15 mouse cellular contexts compared by ENCODE assay signal in the genomic region with DNA sequence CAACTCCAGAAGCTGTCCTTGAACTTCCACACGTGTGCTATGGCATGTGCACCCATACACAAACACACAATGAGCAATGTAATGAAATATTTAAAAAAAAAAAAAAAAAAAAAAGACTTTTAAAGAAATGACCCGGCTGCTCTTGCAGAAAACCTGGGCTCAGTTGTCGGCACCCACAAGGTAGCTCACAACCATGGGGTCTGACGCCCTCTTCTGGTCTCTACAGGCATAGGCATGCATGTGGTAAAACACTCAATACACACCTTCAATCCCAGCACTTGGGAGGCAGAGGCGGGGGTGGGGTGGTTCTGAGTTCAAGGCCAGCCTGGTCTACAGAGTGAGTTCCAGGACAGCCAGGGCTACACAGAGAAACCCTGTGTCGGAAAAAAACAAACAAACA. TPM values are rescaled to one million over a fixed set of nuclear protein-coding genes. Genes with fewer than 3 reads are reported as not detected.
A peak's percentile ranks its signal among the peaks of the same experiment; 100 is the strongest.
DNase-seq lines count a peak whose midpoint lies in the region; ATAC-seq and TF ChIP-seq lines count a peak whose summit lies in the region.
"Had no signal": no experiment of that assay in that cellular context is flagged by ENCODE, and none has a peak within 500 bp of the region (broad histone marks: within the 10 kb centered on the region; RNA-seq: fewer than 3 reads in every experiment).

No protein-coding gene starts in this region.

- H3K4me2 ChIP-seq in heart, embryonic 13.5 days: 0 out of 2 replicates have a peak overlapping the region, but pooled peaks have one; percentile 92
- peak overlapping the region; percentile 94 for H3K4me2 ChIP-seq in liver, embryonic 12.5 days

- no peak overlapping the region for H3K27ac ChIP-seq in heart, embryonic 13.5 days (replicated peaks)
- H3K27ac ChIP-seq in MEL (ENCODE audit: control insufficient read depth, low read depth, low read length): no peak overlapping the region
- peak overlapping the region; percentile 76; the same call in 1 of the 2 replicates for H3K27ac ChIP-seq in liver, embryonic 12.5 days
- H3K27ac ChIP-seq: hindbrain, postnatal 0 days had no signal

- H3K79me2 ChIP-seq in MEL (ENCODE audit: control insufficient read depth, insufficient read depth, low read length, poor library complexity): peaks cover 33% of the 10 kb centered on the region

- H3K9ac ChIP-seq in heart, embryonic 13.5 days: no peak overlapping the region
- no peak overlapping the region for H3K9ac ChIP-seq in MEL (ENCODE audit: control insufficient read depth, low read depth, low read length, poor library complexity, severe bottlenecking)
- peak overlapping the region; percentile 96 for H3K9ac ChIP-seq in liver, embryonic 12.5 days
- H3K9ac ChIP-seq: forebrain, postnatal 0 days had no signal

- peaks cover 36% of the 10 kb centered on the region for H3K4me1 ChIP-seq in heart, embryonic 13.5 days
- H3K4me1 ChIP-seq in MEL (ENCODE audit: control insufficient read depth in 1 of 2, insufficient read depth in 2 of 2, low read length in 2 of 2): peaks cover 0 to 15% of the 10 kb centered on the region in 2 experiments; a peak in 2 of 4 replicates
- H3K4me1 ChIP-seq in liver, embryonic 12.5 days: peaks cover 56% of the 10 kb centered on the region

- no peaks in the 10 kb centered on the region for H3K27me3 ChIP-seq in heart, embryonic 13.5 days (replicated peaks)
- H3K27me3 ChIP-seq in MEL (ENCODE audit: control insufficient read depth in 1 of 2, insufficient read depth in 2 of 2, low read length in 2 of 2): no peaks in the 10 kb centered on the region
- no peaks in the 10 kb centered on the region for H3K27me3 ChIP-seq in liver, embryonic 12.5 days (replicated peaks)

- no peak for TF ChIP-seq EP300 in MEL (IDR thresholded peaks at IDR 0.05; ENCODE audit: low read depth in 1 of 2, low read length in 2 of 2)

- peaks cover 62% of the 10 kb centered on the region for H3K36me3 ChIP-seq in heart, embryonic 13.5 days
- H3K36me3 ChIP-seq in MEL (ENCODE audit: control insufficient read depth in 1 of 2, insufficient read depth in 2 of 2, low read length in 2 of 2): peaks cover 20 to 24% of the 10 kb centered on the region in 2 experiments
- H3K36me3 ChIP-seq in liver, embryonic 12.5 days: peaks cover 65% of the 10 kb centered on the region

- no peak overlapping the region for H3K4me3 ChIP-seq in heart, embryonic 13.5 days
- no peak overlapping the region for H3K4me3 ChIP-seq in MEL (ENCODE audit: control insufficient read depth in 1 of 2, insufficient read depth in 1 of 2, low read depth in 2 of 2, low read length in 2 of 2)
- H3K4me3 ChIP-seq in liver, embryonic 12.5 days: peak overlapping the region; percentile 85

- no peak for TF ChIP-seq RAD21 in MEL (IDR thresholded peaks at IDR 0.05; ENCODE audit: low read depth, low read length)

- no peaks in the 10 kb centered on the region for H3K9me3 ChIP-seq in heart, embryonic 13.5 days
- H3K9me3 ChIP-seq in MEL (replicated peaks; ENCODE audit: insufficient read depth, low read length): no peaks in the 10 kb centered on the region
- H3K9me3 ChIP-seq in liver, embryonic 12.5 days (replicated peaks): no peaks in the 10 kb centered on the region

- DNase-seq in heart, adult 18-20 months: no peak
- DNase-seq in A20 (ENCODE audit: low read depth, low spot score) (peak; percentile 31), MEL (ENCODE audit: low read depth, low spot score) (peak; percentile 63)
- no peak for DNase-seq in frontal cortex, postnatal 36 days (ENCODE audit: low spot score in 2 of 2)
- no peak for DNase-seq in left cerebral cortex, adult 9 months (ENCODE audit: low spot score in 2 of 2)
- no peak for DNase-seq in layer of hippocampus, adult 9-11 months
- DNase-seq: adrenal gland, adult 2 months; forebrain, postnatal 0 days; gastrocnemius, postnatal 36 days; kidney, postnatal 25 days; lung, adult 2 months; thymus, postnatal 4 days had no signal

- TF ChIP-seq CTCF in MEL (IDR thresholded peaks at IDR 0.05 in 2 of 3, conservative IDR thresholded peaks at IDR 0.05 in 1 of 3; ENCODE audit: control insufficient read depth in 1 of 3, insufficient read depth in 1 of 3, low read depth in 2 of 3, low read length in 3 of 3, poor library complexity in 1 of 3, severe bottlenecking in 1 of 3): peak; percentile 42 to 46 (median 44)

- no peak for TF ChIP-seq POLR2A in MEL (IDR thresholded peaks at IDR 0.05; ENCODE audit: control insufficient read depth in 1 of 2, insufficient read depth in 1 of 2, low read depth in 1 of 2, low read length in 2 of 2, poor library complexity in 1 of 2)

- ATAC-seq in heart, embryonic 13.5 days (ENCODE audit: extremely low read depth, insufficient number of reproducible peaks, low FRiP score, low TSS enrichment): no peak
- ATAC-seq in liver, embryonic 12.5 days: no peak
- ATAC-seq: forebrain, postnatal 0 days; hindbrain, postnatal 0 days had no signal

- 76% methylated on average over 6 of the region's 6 CpGs for WGBS in heart, embryonic 13.5 days
- 75% methylated on average over 6 of the region's 6 CpGs for WGBS in liver, embryonic 12.5 days (ENCODE audit: insufficient replicate concordance)

TF ChIP-seq in MEL, 35 proteins besides CTCF, POLR2A, EP300 and RAD21:
- TF ChIP-seq ZMIZ1 (IDR thresholded peaks at IDR 0.05; ENCODE audit: low read depth, low read length) (no peak), ETS1 (IDR thresholded peaks at IDR 0.05; ENCODE audit: low read depth, low read length) (no peak), JUND (IDR thresholded peaks at IDR 0.05; ENCODE audit: low read depth, low read length) (no peak), ZC3H11A (IDR thresholded peaks at IDR 0.05; ENCODE audit: low read depth, low read length) (no peak), ZKSCAN1 (IDR thresholded peaks at IDR 0.05; ENCODE audit: low read depth, low read length) (no peak), GATA1 (IDR thresholded peaks at IDR 0.05; ENCODE audit: low read depth, low read length) (no peak), TCF12 (IDR thresholded peaks at IDR 0.05; ENCODE audit: low read depth, low read length) (no peak), MYB (IDR thresholded peaks at IDR 0.05; ENCODE audit: low read depth, low read length) (no peak), SIN3A (IDR thresholded peaks at IDR 0.05; ENCODE audit: low read length) (no peak), CHD1 (IDR thresholded peaks at IDR 0.05; ENCODE audit: low read depth, low read length) (no peak), MAZ (IDR thresholded peaks at IDR 0.05; ENCODE audit: low read depth, low read length) (no peak), POLR2AphosphoS2 (IDR thresholded peaks at IDR 0.05; ENCODE audit: low read length) (no peak), MXI1 (IDR thresholded peaks at IDR 0.05; ENCODE audit: low read depth, low read length) (no peak), SMC3 (IDR thresholded peaks at IDR 0.05; ENCODE audit: low read depth, low read length) (no peak), TBP (IDR thresholded peaks at IDR 0.05; ENCODE audit: low read depth, low read length) (no peak)

RNA-seq across cellular contexts. Expression of gene Mcm2, which starts 2.6 kb away (rescaled TPM):
- polyA plus RNA-seq in heart, embryonic 13.5 days (2015; fragmentation: Nextera tagmentation; extraction: Ambion mirVana): 98.1 and 98.3 TPM in 2 replicates
- total RNA-seq in heart, adult 18-20 months (2021): 1 to 10 TPM; 4.7 to 5.6 TPM
- total RNA-seq in MEL (2012; rRNA removed): 214 and 242 TPM in 2 replicates
- 100 to 1,000 TPM; 110 to 268 TPM for polyA plus RNA-seq in MEL (2012; ENCODE audit: insufficient read depth in 1 of 2, insufficient read length in 2 of 2, low read depth in 1 of 2, low replicate concordance in 2 of 2, missing spikeins in 1 of 2)
- 240 and 243 TPM in 2 replicates for polyA plus RNA-seq in liver, embryonic 12.5 days (2016; fragmentation: Nextera tagmentation; extraction: Ambion mirVana)

RNA-seq across cellular contexts. Expression of gene Tpra1, which starts 6.1 kb away (rescaled TPM):
- 39.8 and 47.0 TPM in 2 replicates for polyA plus RNA-seq in heart, embryonic 13.5 days (2015; fragmentation: Nextera tagmentation; extraction: Ambion mirVana)
- total RNA-seq in heart, adult 18-20 months (2021): 10 to 100 TPM; 35.0 to 37.1 TPM
- 20.3 and 22.9 TPM in 2 replicates for total RNA-seq in MEL (2012; rRNA removed)
- 10 to 100 TPM in 1 of 2 experiments, not detected in 1; 42.4 TPM for polyA plus RNA-seq in MEL (2012; ENCODE audit: insufficient read depth in 1 of 2, insufficient read length in 2 of 2, low read depth in 1 of 2, low replicate concordance in 2 of 2, missing spikeins in 1 of 2)
- polyA plus RNA-seq in liver, embryonic 12.5 days (2016; fragmentation: Nextera tagmentation; extraction: Ambion mirVana): 52.7 and 53.9 TPM in 2 replicates

RNA-seq across cellular contexts. Expression of gene Podxl2, which starts 21.1 kb away (rescaled TPM):
- 44.1 and 46.1 TPM in 2 replicates for polyA plus RNA-seq in heart, embryonic 13.5 days (2015; fragmentation: Nextera tagmentation; extraction: Ambion mirVana)
- 10 to 100 TPM; 15.0 to 18.8 TPM for total RNA-seq in heart, adult 18-20 months (2021)
- not detected in 2 replicates for total RNA-seq in MEL (2012; rRNA removed)
- polyA plus RNA-seq in MEL (2012; ENCODE audit: insufficient read depth in 1 of 2, insufficient read length in 2 of 2, low read depth in 1 of 2, low replicate concordance in 2 of 2, missing spikeins in 1 of 2): under 1 TPM in 1 of 2 experiments, not detected in 1; 0.10 TPM
- polyA plus RNA-seq in liver, embryonic 12.5 days (2016; fragmentation: Nextera tagmentation; extraction: Ambion mirVana): 4.6 and 5.0 TPM in 2 replicates

RNA-seq across cellular contexts. Expression of gene Abtb1, which starts 54.2 kb away (rescaled TPM):
- 23.7 and 26.0 TPM in 2 replicates for polyA plus RNA-seq in heart, embryonic 13.5 days (2015; fragmentation: Nextera tagmentation; extraction: Ambion mirVana)
- 10 to 100 TPM; 22.0 to 25.3 TPM for total RNA-seq in heart, adult 18-20 months (2021)
- 7.3 and 7.4 TPM in 2 replicates for total RNA-seq in MEL (2012; rRNA removed)
- polyA plus RNA-seq in MEL (2012; ENCODE audit: insufficient read depth in 1 of 2, insufficient read length in 2 of 2, low read depth in 1 of 2, low replicate concordance in 2 of 2, missing spikeins in 1 of 2): 10 to 100 TPM in 1 of 2 experiments, not detected in 1; 16.9 TPM
- 37.6 and 40.0 TPM in 2 replicates for polyA plus RNA-seq in liver, embryonic 12.5 days (2016; fragmentation: Nextera tagmentation; extraction: Ambion mirVana)

Comparison
In these comparisons a context has a peak if more than half of its experiments do, and no peak if none do; other contexts are left out.
1. DNase-seq: peak in A20 (single experiment) and MEL (single experiment); none in heart, adult 18-20 months (0 of 2), frontal cortex, postnatal 36 days (0 of 2), left cerebral cortex, adult 9 months (0 of 2) and layer of hippocampus, adult 9-11 months (single experiment).